21 mouse cellular contexts compared by ENCODE assay signal in genomic region chr6:34111406-34111805, GRCm38 (mm10).
DNase-seq lines count a peak whose midpoint lies in the region; ATAC-seq and TF ChIP-seq lines count a peak whose summit lies in the region.
"Had no signal": no experiment of that assay in that cellular context is flagged by ENCODE, and none has a peak within 500 bp of the region (broad histone marks: within the 10 kb centered on the region; RNA-seq: fewer than 3 reads in every experiment).

No protein-coding gene starts in this region.

- no peak for TF ChIP-seq EP300 in lung, postnatal 0 days (IDR thresholded peaks at IDR 0.05)

- H3K4me1 ChIP-seq in forebrain, embryonic 13.5 days = peaks cover 9% of the 10 kb centered on the region
- peaks cover 20% of the 10 kb centered on the region for H3K4me1 ChIP-seq in forebrain, embryonic 10.5 days
- no peaks in the 10 kb centered on the region for H3K4me1 ChIP-seq in lung, embryonic 14.5 days (ENCODE audit: insufficient read depth)
- no peaks in the 10 kb centered on the region for H3K4me1 ChIP-seq in lung, postnatal 0 days (ENCODE audit: insufficient read depth, low read depth, low read length)
- 0 out of 2 replicates have a peak, but pooled peaks cover 6% of the 10 kb centered on the region for H3K4me1 ChIP-seq in forebrain, postnatal 0 days (ENCODE audit: insufficient read depth)
- 0 out of 2 replicates have a peak, but pooled peaks cover 3% of the 10 kb centered on the region for H3K4me1 ChIP-seq in embryonic facial prominence, embryonic 10.5 days
- H3K4me1 ChIP-seq: embryonic facial prominence, embryonic 12.5 days; embryonic facial prominence, embryonic 15.5 days; hindbrain, embryonic 15.5 days had no signal

- H3K9me3 ChIP-seq in forebrain, embryonic 13.5 days (replicated peaks) = no peaks in the 10 kb centered on the region
- no peaks in the 10 kb centered on the region for H3K9me3 ChIP-seq in forebrain, embryonic 10.5 days
- H3K9me3 ChIP-seq in lung, embryonic 14.5 days (ENCODE audit: low read depth, low read length) = no peaks in the 10 kb centered on the region
- H3K9me3 ChIP-seq in lung, postnatal 0 days (ENCODE audit: low read length) = no peaks in the 10 kb centered on the region
- H3K9me3 ChIP-seq in forebrain, postnatal 0 days (ENCODE audit: low read length) = no peaks in the 10 kb centered on the region
- H3K9me3 ChIP-seq in embryonic facial prominence, embryonic 10.5 days = no peaks in the 10 kb centered on the region
- H3K9me3 ChIP-seq: embryonic facial prominence, embryonic 12.5 days; embryonic facial prominence, embryonic 15.5 days; hindbrain, embryonic 12.5 days; hindbrain, embryonic 15.5 days had no signal

- no peak for DNase-seq in forebrain, embryonic 10.5 days (ENCODE audit: extremely low spot score, low spot score)
- DNase-seq in lung, embryonic 14.5 days = peak; percentile 30
- no peak for DNase-seq in lung, postnatal 0 days (ENCODE audit: low spot score)
- peak; percentile 46 for DNase-seq in forebrain, postnatal 0 days
- DNase-seq in urinary bladder, postnatal 4 days (ENCODE audit: low spot score in 2 of 2) = no peak
- no peak for DNase-seq in embryonic facial prominence, embryonic 10.5 days (ENCODE audit: low spot score)
- DNase-seq: adrenal gland, adult 8-10 months; adrenal gland, postnatal 25 days; cerebellum, adult 11-12 months; cerebellum, adult 8-10 months; cerebellum, postnatal 14 days; gastrocnemius, adult 2 months; gastrocnemius, postnatal 14 days had no signal

- H3K27me3 ChIP-seq in forebrain, embryonic 13.5 days = no peaks in the 10 kb centered on the region
- no peaks in the 10 kb centered on the region for H3K27me3 ChIP-seq in forebrain, embryonic 10.5 days (ENCODE audit: poor library complexity, severe bottlenecking)
- H3K27me3 ChIP-seq in lung, embryonic 14.5 days (ENCODE audit: insufficient read depth, low read length) = no peaks in the 10 kb centered on the region
- no peaks in the 10 kb centered on the region for H3K27me3 ChIP-seq in lung, postnatal 0 days (replicated peaks; ENCODE audit: insufficient read depth, low read length)
- H3K27me3 ChIP-seq in forebrain, postnatal 0 days (ENCODE audit: insufficient read depth, low read length) = no peaks in the 10 kb centered on the region
- no peaks in the 10 kb centered on the region for H3K27me3 ChIP-seq in embryonic facial prominence, embryonic 10.5 days (replicated peaks; ENCODE audit: low read depth, poor library complexity, severe bottlenecking)
- H3K27me3 ChIP-seq: embryonic facial prominence, embryonic 12.5 days; embryonic facial prominence, embryonic 15.5 days; hindbrain, embryonic 12.5 days; hindbrain, embryonic 15.5 days had no signal

- TF ChIP-seq CTCF in lung, embryonic 14.5 days (IDR thresholded peaks at IDR 0.05; ENCODE audit: low read depth) = no peak
- TF ChIP-seq CTCF in lung, postnatal 0 days (IDR thresholded peaks at IDR 0.05) = no peak
- TF ChIP-seq CTCF in forebrain, postnatal 0 days (IDR thresholded peaks at IDR 0.05; ENCODE audit: low read depth) = no peak

- H3K27ac ChIP-seq in forebrain, embryonic 13.5 days = no peak overlapping the region
- H3K27ac ChIP-seq in forebrain, embryonic 10.5 days = no peak overlapping the region
- no peak overlapping the region for H3K27ac ChIP-seq in lung, embryonic 14.5 days (ENCODE audit: low read depth)
- H3K27ac ChIP-seq in lung, postnatal 0 days (ENCODE audit: low read length) = no peak overlapping the region
- no peak overlapping the region for H3K27ac ChIP-seq in forebrain, postnatal 0 days (ENCODE audit: low read depth, low read length)
- no peak overlapping the region for H3K27ac ChIP-seq in embryonic facial prominence, embryonic 10.5 days (replicated peaks)
- H3K27ac ChIP-seq: embryonic facial prominence, embryonic 12.5 days; embryonic facial prominence, embryonic 15.5 days; gastrocnemius, adult 2 months; hindbrain, embryonic 12.5 days; hindbrain, embryonic 15.5 days had no signal

- ATAC-seq in forebrain, embryonic 13.5 days = peak; percentile 36; the same call in 1 of the 2 replicates
- ATAC-seq in lung, embryonic 14.5 days (ENCODE audit: insufficient read depth) = no peak
- ATAC-seq in lung, postnatal 0 days = no peak
- ATAC-seq in forebrain, postnatal 0 days = peak; percentile 61
- ATAC-seq: activated CD4-positive, CD25-positive, alpha-beta regulatory T cell, adult 4 months; intestine, postnatal 0 days had no signal

- no peak overlapping the region for H3K4me3 ChIP-seq in forebrain, embryonic 13.5 days
- H3K4me3 ChIP-seq in forebrain, embryonic 10.5 days = no peak overlapping the region
- no peak overlapping the region for H3K4me3 ChIP-seq in lung, embryonic 14.5 days (ENCODE audit: low read depth, low read length)
- no peak overlapping the region for H3K4me3 ChIP-seq in lung, postnatal 0 days (ENCODE audit: low read depth, low read length)
- no peak overlapping the region for H3K4me3 ChIP-seq in forebrain, postnatal 0 days (ENCODE audit: low read depth, low read length)
- no peak overlapping the region for H3K4me3 ChIP-seq in embryonic facial prominence, embryonic 10.5 days
- H3K4me3 ChIP-seq: embryonic facial prominence, embryonic 12.5 days; embryonic facial prominence, embryonic 15.5 days; gastrocnemius, adult 2 months; hindbrain, embryonic 12.5 days; hindbrain, embryonic 15.5 days had no signal

- no peaks in the 10 kb centered on the region for H3K36me3 ChIP-seq in forebrain, embryonic 13.5 days (ENCODE audit: poor library complexity, severe bottlenecking)
- no peaks in the 10 kb centered on the region for H3K36me3 ChIP-seq in forebrain, embryonic 10.5 days (replicated peaks)
- H3K36me3 ChIP-seq in lung, embryonic 14.5 days (ENCODE audit: insufficient read depth) = no peaks in the 10 kb centered on the region
- no peaks in the 10 kb centered on the region for H3K36me3 ChIP-seq in lung, postnatal 0 days (ENCODE audit: insufficient read depth, low read length)
- no peaks in the 10 kb centered on the region for H3K36me3 ChIP-seq in forebrain, postnatal 0 days (ENCODE audit: insufficient read depth)
- H3K36me3 ChIP-seq in embryonic facial prominence, embryonic 10.5 days (replicated peaks) = no peaks in the 10 kb centered on the region
- H3K36me3 ChIP-seq: embryonic facial prominence, embryonic 12.5 days; embryonic facial prominence, embryonic 15.5 days; hindbrain, embryonic 12.5 days; hindbrain, embryonic 15.5 days had no signal

- no peak overlapping the region for H3K4me2 ChIP-seq in forebrain, embryonic 13.5 days
- no peak overlapping the region for H3K4me2 ChIP-seq in lung, embryonic 14.5 days
- H3K4me2 ChIP-seq in lung, postnatal 0 days (replicated peaks; ENCODE audit: low read depth, low read length) = no peak overlapping the region
- no peak overlapping the region for H3K4me2 ChIP-seq in forebrain, postnatal 0 days (ENCODE audit: low read depth)
- H3K4me2 ChIP-seq: embryonic facial prominence, embryonic 12.5 days; embryonic facial prominence, embryonic 15.5 days; heart, embryonic 11.5 days; hindbrain, embryonic 12.5 days; hindbrain, embryonic 15.5 days had no signal

- 76% methylated on average over 6 of the region's 6 CpGs for WGBS in forebrain, embryonic 13.5 days
- WGBS in forebrain, embryonic 10.5 days = 86% methylated on average over 6 of the region's 6 CpGs
- WGBS in lung, embryonic 14.5 days = 47% methylated on average over 6 of the region's 6 CpGs
- 63% methylated on average over 6 of the region's 6 CpGs for WGBS in lung, postnatal 0 days
- WGBS in forebrain, postnatal 0 days = 49% methylated on average over 6 of the region's 6 CpGs
- WGBS in embryonic facial prominence, embryonic 10.5 days = 85% methylated on average over 6 of the region's 6 CpGs

- H3K9ac ChIP-seq in forebrain, embryonic 13.5 days = no peak overlapping the region
- H3K9ac ChIP-seq in lung, embryonic 14.5 days = no peak overlapping the region
- H3K9ac ChIP-seq in lung, postnatal 0 days (replicated peaks; ENCODE audit: low read depth) = no peak overlapping the region
- no peak overlapping the region for H3K9ac ChIP-seq in forebrain, postnatal 0 days
- H3K9ac ChIP-seq: embryonic facial prominence, embryonic 12.5 days; embryonic facial prominence, embryonic 15.5 days; hindbrain, embryonic 12.5 days; hindbrain, embryonic 15.5 days had no signal

Comparison
In these comparisons a context has a peak if more than half of its experiments do, and no peak if none do; other contexts are left out.
1. DNase-seq: peak in lung, embryonic 14.5 days (single experiment) and forebrain, postnatal 0 days (single experiment); none in forebrain, embryonic 10.5 days (single experiment), lung, postnatal 0 days (single experiment), urinary bladder, postnatal 4 days (0 of 2) and embryonic facial prominence, embryonic 10.5 days (single experiment).
2. ATAC-seq: peak in forebrain, embryonic 13.5 days (single experiment) and forebrain, postnatal 0 days (single experiment); none in lung, embryonic 14.5 days (single experiment) and lung, postnatal 0 days (single experiment).